In genomic region chr11:51485775-51486464, GRCm38 (mm10) we compare ENCODE assay signal across 18 mouse cellular contexts.
DNase-seq lines count a peak whose midpoint lies in the region; ATAC-seq and TF ChIP-seq lines count a peak whose summit lies in the region.
"Had no signal": no experiment of that assay in that cellular context is flagged by ENCODE, and none has a peak within 500 bp of the region (broad histone marks: within the 10 kb centered on the region; RNA-seq: fewer than 3 reads in every experiment).

No protein-coding gene starts in this region.

- peaks cover 17% of the 10 kb centered on the region for H3K4me1 ChIP-seq in heart, embryonic 13.5 days
- peaks cover 8% of the 10 kb centered on the region; the same call in 1 of the 2 replicates for H3K4me1 ChIP-seq in lung, embryonic 16.5 days (replicated peaks; ENCODE audit: control insufficient read depth, insufficient read depth, low read length)
- H3K4me1 ChIP-seq in lung, adult 2 months (ENCODE audit: control insufficient read depth, insufficient read depth, low read length) = no peaks in the 10 kb centered on the region
- H3K4me1 ChIP-seq in embryonic facial prominence, embryonic 11.5 days (ENCODE audit: control insufficient read depth, insufficient read depth, low read length) = peaks cover 6% of the 10 kb centered on the region; the same call in 1 of the 2 replicates
- peaks cover 65% of the 10 kb centered on the region for H3K4me1 ChIP-seq in limb, embryonic 12.5 days (replicated peaks)

- no peaks in the 10 kb centered on the region for H3K36me3 ChIP-seq in heart, embryonic 13.5 days
- H3K36me3 ChIP-seq in lung, embryonic 16.5 days (ENCODE audit: control insufficient read depth, insufficient read depth, low read length) = no peaks in the 10 kb centered on the region
- H3K36me3 ChIP-seq in embryonic facial prominence, embryonic 11.5 days (replicated peaks; ENCODE audit: control insufficient read depth, insufficient read depth, low read depth, low read length) = no peaks in the 10 kb centered on the region
- no peaks in the 10 kb centered on the region for H3K36me3 ChIP-seq in limb, embryonic 12.5 days
- H3K36me3 ChIP-seq: G1E; midbrain, embryonic 12.5 days had no signal

- no peak for ATAC-seq in heart, embryonic 13.5 days (ENCODE audit: extremely low read depth, insufficient number of reproducible peaks, low FRiP score, low TSS enrichment)
- ATAC-seq in lung, embryonic 16.5 days (ENCODE audit: low read depth) = peak; percentile 79
- no peak for ATAC-seq in embryonic facial prominence, embryonic 11.5 days (replicated peaks; ENCODE audit: insufficient number of reproducible peaks, low FRiP score, low TSS enrichment, low read depth)
- no peak for ATAC-seq in limb, embryonic 12.5 days (ENCODE audit: insufficient number of reproducible peaks, insufficient read depth, low FRiP score, low TSS enrichment, low read depth)

- H3K27me3 ChIP-seq in heart, embryonic 13.5 days (replicated peaks) = peaks cover 41% of the 10 kb centered on the region
- no peaks in the 10 kb centered on the region for H3K27me3 ChIP-seq in lung, embryonic 16.5 days (ENCODE audit: control insufficient read depth, insufficient read depth, low read depth, low read length)
- no peaks in the 10 kb centered on the region for H3K27me3 ChIP-seq in embryonic facial prominence, embryonic 11.5 days (ENCODE audit: control insufficient read depth, insufficient read depth, low read length)
- no peaks in the 10 kb centered on the region for H3K27me3 ChIP-seq in limb, embryonic 12.5 days
- H3K27me3 ChIP-seq: midbrain, embryonic 12.5 days had no signal

- no peak for TF ChIP-seq CTCF in lung, adult 2 months (IDR thresholded peaks at IDR 0.05; ENCODE audit: insufficient read depth, low read length)

- no peak for TF ChIP-seq POLR2A in lung, adult 2 months (IDR thresholded peaks at IDR 0.05; ENCODE audit: borderline replicate concordance, extremely low read depth, low read depth, low read length)

- intact Hi-C loops in left cerebral cortex, postnatal 10 days (cut with DNase I) = no loop called here

- H3K9me3 ChIP-seq in heart, embryonic 13.5 days = peaks cover 4% of the 10 kb centered on the region
- no peaks in the 10 kb centered on the region for H3K9me3 ChIP-seq in lung, embryonic 16.5 days (ENCODE audit: control insufficient read depth, low read length)
- H3K9me3 ChIP-seq in embryonic facial prominence, embryonic 11.5 days (replicated peaks; ENCODE audit: control insufficient read depth, low read length) = no peaks in the 10 kb centered on the region
- H3K9me3 ChIP-seq in limb, embryonic 12.5 days = peaks cover 9% of the 10 kb centered on the region; the same call in 1 of the 2 replicates
- H3K9me3 ChIP-seq: G1E; midbrain, embryonic 12.5 days had no signal

- 19% methylated on average over 10 of the region's 10 CpGs for whole genome bisulfite sequencing in heart, embryonic 13.5 days
- WGBS in lung, embryonic 16.5 days = 25% methylated on average over 10 of the region's 10 CpGs
- 43% methylated on average over 10 of the region's 10 CpGs for WGBS in lung, adult 2 months
- WGBS in embryonic facial prominence, embryonic 11.5 days = 50% methylated on average over 10 of the region's 10 CpGs
- WGBS in limb, embryonic 12.5 days = 58% methylated on average over 10 of the region's 10 CpGs

- H3K9ac ChIP-seq in heart, embryonic 13.5 days = no peak overlapping the region
- H3K9ac ChIP-seq in lung, embryonic 16.5 days (ENCODE audit: low read length) = no peak overlapping the region
- no peak overlapping the region for H3K9ac ChIP-seq in embryonic facial prominence, embryonic 11.5 days (replicated peaks; ENCODE audit: low read length)
- no peak overlapping the region for H3K9ac ChIP-seq in limb, embryonic 12.5 days (replicated peaks)
- H3K9ac ChIP-seq: midbrain, embryonic 12.5 days had no signal

- H3K4me2 ChIP-seq in heart, embryonic 13.5 days = no peak overlapping the region
- H3K4me2 ChIP-seq in lung, embryonic 16.5 days (ENCODE audit: low read depth, low read length) = no peak overlapping the region
- H3K4me2 ChIP-seq in embryonic facial prominence, embryonic 11.5 days (ENCODE audit: low read depth, low read length) = no peak overlapping the region
- no peak overlapping the region for H3K4me2 ChIP-seq in limb, embryonic 12.5 days
- H3K4me2 ChIP-seq: liver, embryonic 11.5 days; midbrain, embryonic 12.5 days had no signal

- peak overlapping the region; percentile 42; the same call in 1 of the 2 replicates for H3K27ac ChIP-seq in heart, embryonic 13.5 days (replicated peaks)
- peak overlapping the region; percentile 65 for H3K27ac ChIP-seq in lung, embryonic 16.5 days (ENCODE audit: low read length)
- H3K27ac ChIP-seq in embryonic facial prominence, embryonic 11.5 days (replicated peaks; ENCODE audit: low read depth, low read length) = peak overlapping the region; percentile 71
- peak overlapping the region; percentile 88 for H3K27ac ChIP-seq in limb, embryonic 12.5 days
- H3K27ac ChIP-seq: kidney, postnatal 0 days; layer of hippocampus, adult 2 months; midbrain, embryonic 12.5 days had no signal

- no peak overlapping the region for H3K4me3 ChIP-seq in heart, embryonic 13.5 days
- no peak overlapping the region for H3K4me3 ChIP-seq in lung, embryonic 16.5 days (ENCODE audit: low read length)
- H3K4me3 ChIP-seq in lung, adult 2 months (replicated peaks; ENCODE audit: extremely low read depth, low read depth, low read length) = no peak overlapping the region
- H3K4me3 ChIP-seq in embryonic facial prominence, embryonic 11.5 days (ENCODE audit: low read depth, low read length) = no peak overlapping the region
- no peak overlapping the region for H3K4me3 ChIP-seq in limb, embryonic 12.5 days (replicated peaks)
- H3K4me3 ChIP-seq: layer of hippocampus, adult 2 months; midbrain, embryonic 12.5 days had no signal

- no peak for DNase-seq in heart, postnatal 4 days
- no peak for DNase-seq in lung, adult 2 months
- no peak for DNase-seq in embryonic facial prominence, embryonic 11.5 days (ENCODE audit: low spot score)
- DNase-seq in left cerebral cortex, postnatal 10 days (ENCODE audit: extremely low spot score in 1 of 2, low spot score in 2 of 2) = no peak
- DNase-seq: adrenal gland, adult 8-10 months; cerebellum, adult 2 months; gastrocnemius, postnatal 25 days; heart, postnatal 14 days; right cerebral cortex, adult 18-20 months; thymus, adult 2 months had no signal
